Mouse (Mus musculus): ENCODE measurements around the gene Iqcd. TPM values are rescaled to one million over a fixed set of nuclear protein-coding genes. Genes with fewer than 3 reads are reported as not detected.

The Iqcd gene
- polyA plus RNA-seq (2012; fragmentation: generic; extraction: Trizol), result 0.33 TPM
- long read RNA-seq, experiment 1, result 0 reads
- long read RNA-seq, experiment 2, partial matches to known transcripts, result 0 of 2 reads
- long read RNA-seq, experiment 2, other reads (novel, unspliced or antisense), result 2 of 2 reads

DNA sequence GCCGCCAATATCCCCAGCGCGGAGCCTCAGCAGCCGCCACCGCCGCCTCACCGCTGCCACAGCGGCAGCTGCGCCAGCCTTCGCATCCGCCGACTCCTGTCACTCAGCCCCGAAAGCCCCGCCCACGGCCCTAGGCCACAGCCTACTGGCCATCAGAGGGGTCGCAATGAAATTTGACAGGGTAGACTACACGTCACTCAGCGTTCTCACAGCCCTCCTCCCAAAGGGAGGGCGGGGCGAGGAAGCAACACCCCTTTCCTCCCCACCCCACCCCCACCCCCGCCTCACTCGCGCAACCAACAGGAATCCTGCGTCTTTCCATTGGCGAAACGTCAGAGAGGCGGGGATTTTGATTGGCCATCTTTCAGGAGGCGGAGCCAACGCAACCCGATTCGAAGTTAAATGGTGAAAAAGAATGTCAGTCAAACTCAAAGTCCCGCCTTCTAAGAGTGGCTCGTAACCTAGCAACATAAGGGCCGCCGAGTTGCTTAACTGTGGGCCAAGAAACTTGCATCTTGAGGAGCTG lies at the start of gene Iqcd, which contains the start of gene Tpcn1:
Gene Iqcd, plus strand, starts transcription at position 448 of the 526 bp plus-strand sequence.
Gene Tpcn1, minus strand, starts transcription at position 105 of the 526 bp plus-strand sequence.
- Histone ChIP-seq H3K4me3 (ENCODE audit: insufficient read depth, poor library complexity, severe bottlenecking) (peak within 1 kb of the TSS; percentile 86), H3K79me2 (ENCODE audit: control insufficient read depth, insufficient read depth) (peaks cover 49% of the 10 kb centered on the region), H3K27me3 (ENCODE audit: control insufficient read depth, insufficient read depth, insufficient read length) (no peaks in the 10 kb centered on the region), H3K79me3 (ENCODE audit: low read depth) (peaks cover 27% of the 10 kb centered on the region), H3ac (ENCODE audit: control insufficient read depth, insufficient read length, low read depth) (peak within 1 kb of the TSS; percentile 90), H3K36me3 (ENCODE audit: control insufficient read depth, insufficient read depth) (peaks cover 20% of the 10 kb centered on the region)
- TF ChIP-seq MYOD1 (IDR thresholded peaks at IDR 0.05; ENCODE audit: control insufficient read depth, insufficient read length, low read depth), result peak; percentile 85
- TF ChIP-seq CTCF (IDR thresholded peaks at IDR 0.05; ENCODE audit: control insufficient read depth, insufficient read depth, insufficient read length), result no peak
- peak; percentile 49 for TF ChIP-seq CEBPB (IDR thresholded peaks at IDR 0.05; ENCODE audit: low read depth)

- no peaks in the 10 kb centered on the region for H3K79me2 ChIP-seq (ENCODE audit: control insufficient read depth, insufficient read depth)
- H3K36me3 ChIP-seq (ENCODE audit: control insufficient read depth, insufficient read depth), result peaks cover 71% of the 10 kb centered on the region
- no peaks in the 10 kb centered on the region for H3K79me3 ChIP-seq (ENCODE audit: low read depth)
- H3K27me3 ChIP-seq (ENCODE audit: control insufficient read depth, insufficient read depth, insufficient read length), result no peaks in the 10 kb centered on the region
- no peak overlapping the region for H3K4me3 ChIP-seq (ENCODE audit: insufficient read depth, poor library complexity, severe bottlenecking)
- TF ChIP-seq USF1 (IDR thresholded peaks at IDR 0.05; ENCODE audit: low read depth), result no peak
- H3ac ChIP-seq (ENCODE audit: control insufficient read depth, insufficient read length, low read depth), result no peak overlapping the region
Measured at GRCm38 (mm10) chr5:120548236-120548850, 40.5 kb upstream of the Iqcd start.

DNA sequence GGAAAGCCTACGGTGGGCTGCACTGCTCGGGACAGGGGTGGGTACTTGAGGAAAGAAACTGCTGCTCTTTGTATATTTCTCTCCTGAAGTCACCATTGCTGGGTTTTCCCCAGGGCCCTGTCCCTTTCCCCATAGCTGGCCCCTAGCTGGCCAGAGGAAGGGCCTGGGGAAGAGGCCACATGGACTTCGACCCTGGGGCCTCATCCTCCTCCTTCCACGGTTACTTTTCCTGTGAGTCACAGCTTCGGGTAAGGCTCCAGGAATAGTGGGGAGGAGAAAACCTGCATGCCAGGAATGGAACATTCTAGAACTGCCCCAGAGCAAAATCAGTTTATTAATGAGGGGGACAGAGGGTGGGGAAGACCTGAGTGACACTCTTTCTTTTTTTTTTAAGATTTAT lies 38.7 kb upstream of the Iqcd start:
- Histone ChIP-seq H3K36me3 (ENCODE audit: control insufficient read depth, insufficient read depth) (peaks cover 70% of the 10 kb centered on the region), H3ac (ENCODE audit: control insufficient read depth, insufficient read length, low read depth) (no peak overlapping the region), H3K79me3 (ENCODE audit: low read depth) (no peaks in the 10 kb centered on the region), H3K4me3 (ENCODE audit: insufficient read depth, poor library complexity, severe bottlenecking) (no peak overlapping the region), H3K27me3 (ENCODE audit: control insufficient read depth, insufficient read depth, insufficient read length) (no peaks in the 10 kb centered on the region), H3K79me2 (ENCODE audit: control insufficient read depth, insufficient read depth) (no peaks in the 10 kb centered on the region)
- TF ChIP-seq MYOG (IDR thresholded peaks at IDR 0.05; ENCODE audit: control insufficient read depth, extremely low read depth, insufficient read length) (no peak), FOSL1 (IDR thresholded peaks at IDR 0.05; ENCODE audit: insufficient read depth, low read length, poor library complexity, severe bottlenecking) (no peak), CTCF (IDR thresholded peaks at IDR 0.05; ENCODE audit: control insufficient read depth, insufficient read depth, insufficient read length) (no peak), MAX (IDR thresholded peaks at IDR 0.05) (no peak), USF1 (IDR thresholded peaks at IDR 0.05; ENCODE audit: low read depth) (no peak), MYOD1 (IDR thresholded peaks at IDR 0.05; ENCODE audit: control insufficient read depth, insufficient read length, low read depth) (no peak), CEBPB (IDR thresholded peaks at IDR 0.05; ENCODE audit: low read depth) (no peak)

DNA sequence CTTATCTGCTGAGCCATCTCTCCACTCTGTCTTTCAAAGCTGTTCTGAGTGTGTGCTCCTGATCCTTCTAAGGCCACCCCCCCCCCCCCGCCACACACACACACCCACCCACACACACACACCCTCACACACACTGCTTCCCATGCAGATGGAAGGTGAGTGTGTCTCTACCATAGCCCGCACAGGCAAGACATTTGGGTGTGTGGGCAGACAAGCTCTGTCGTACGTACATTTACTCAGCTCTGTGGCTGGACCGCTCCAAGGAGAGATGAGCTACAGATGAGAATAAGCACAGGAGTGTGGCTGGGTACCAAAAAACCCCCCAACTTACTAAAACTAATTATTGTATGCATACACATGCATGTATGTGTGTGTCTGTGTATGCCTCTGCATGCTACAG lies 38.1 kb upstream of the Iqcd start:
- Histone ChIP-seq H3K27me3 (ENCODE audit: control insufficient read depth, insufficient read depth, insufficient read length) (no peaks in the 10 kb centered on the region), H3K4me3 (ENCODE audit: insufficient read depth, poor library complexity, severe bottlenecking) (no peak overlapping the region), H3K36me3 (ENCODE audit: control insufficient read depth, insufficient read depth) (peaks cover 74% of the 10 kb centered on the region), H3ac (ENCODE audit: control insufficient read depth, insufficient read length, low read depth) (no peak overlapping the region), H3K79me3 (ENCODE audit: low read depth) (no peaks in the 10 kb centered on the region), H3K79me2 (ENCODE audit: control insufficient read depth, insufficient read depth) (no peaks in the 10 kb centered on the region)
- no peak for TF ChIP-seq CTCF (IDR thresholded peaks at IDR 0.05; ENCODE audit: control insufficient read depth, insufficient read depth, insufficient read length)
- no peak for TF ChIP-seq CEBPB (IDR thresholded peaks at IDR 0.05; ENCODE audit: low read depth)

- no peak overlapping the region for H3K4me3 ChIP-seq (ENCODE audit: insufficient read depth, poor library complexity, severe bottlenecking)
- no peak overlapping the region for H3ac ChIP-seq (ENCODE audit: control insufficient read depth, insufficient read length, low read depth)
- H3K79me2 ChIP-seq (ENCODE audit: control insufficient read depth, insufficient read depth), result peaks cover 39% of the 10 kb centered on the region
- peaks cover 32% of the 10 kb centered on the region for H3K79me3 ChIP-seq (ENCODE audit: low read depth)
- TF ChIP-seq USF1 (IDR thresholded peaks at IDR 0.05; ENCODE audit: low read depth) (no peak), MAX (IDR thresholded peaks at IDR 0.05) (no peak), MYOG (IDR thresholded peaks at IDR 0.05; ENCODE audit: control insufficient read depth, extremely low read depth, insufficient read length) (no peak), CTCF (IDR thresholded peaks at IDR 0.05; ENCODE audit: control insufficient read depth, insufficient read depth, insufficient read length) (no peak), MYOD1 (IDR thresholded peaks at IDR 0.05; ENCODE audit: control insufficient read depth, insufficient read length, low read depth) (no peak), CEBPB (IDR thresholded peaks at IDR 0.05; ENCODE audit: low read depth) (no peak), FOSL1 (IDR thresholded peaks at IDR 0.05; ENCODE audit: insufficient read depth, low read length, poor library complexity, severe bottlenecking) (no peak)
- no peaks in the 10 kb centered on the region for H3K27me3 ChIP-seq (ENCODE audit: control insufficient read depth, insufficient read depth, insufficient read length)
- H3K36me3 ChIP-seq (ENCODE audit: control insufficient read depth, insufficient read depth), result peaks cover 75% of the 10 kb centered on the region
Measured at GRCm38 (mm10) chr5:120555871-120556270, 32.9 kb upstream of the Iqcd start.

DNA sequence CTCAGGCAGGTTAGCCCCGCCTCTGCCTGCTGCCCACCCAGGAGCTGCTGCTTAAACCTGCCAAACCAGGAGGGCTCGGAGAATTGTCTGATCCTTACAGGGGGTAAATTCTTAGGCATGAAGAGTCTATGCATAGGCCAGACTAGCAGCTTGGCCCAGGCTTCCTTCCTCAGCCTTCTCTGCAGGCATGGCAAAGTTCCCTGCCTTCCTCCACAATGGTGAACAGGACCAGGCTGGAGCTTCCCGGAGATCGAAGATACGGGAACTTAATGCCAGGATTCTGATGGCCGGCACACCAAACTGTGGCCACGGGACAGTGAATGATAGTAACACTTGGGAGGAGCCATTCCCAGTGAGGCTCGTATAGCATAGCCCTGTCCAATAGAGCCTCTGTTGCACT lies 30.8 kb upstream of the Iqcd start:
- no peak for TF ChIP-seq MAX (IDR thresholded peaks at IDR 0.05)
- H3K79me2 ChIP-seq (ENCODE audit: control insufficient read depth, insufficient read depth), result peaks cover 53% of the 10 kb centered on the region
- no peaks in the 10 kb centered on the region for H3K27me3 ChIP-seq (ENCODE audit: control insufficient read depth, insufficient read depth, insufficient read length)
- H3K79me3 ChIP-seq (ENCODE audit: low read depth), result peaks cover 43% of the 10 kb centered on the region
- no peak overlapping the region for H3K4me3 ChIP-seq (ENCODE audit: insufficient read depth, poor library complexity, severe bottlenecking)
- H3K36me3 ChIP-seq (ENCODE audit: control insufficient read depth, insufficient read depth), result peaks cover 54% of the 10 kb centered on the region
- no peak overlapping the region for H3ac ChIP-seq (ENCODE audit: control insufficient read depth, insufficient read length, low read depth)
